Mouse (Mus musculus) small intestine, adult 2 months (tissue): ENCODE results near the gene Zfp433. TPM values are rescaled to one million over a fixed set of nuclear protein-coding genes. Genes with fewer than 3 reads are reported as not detected.
"Not testable (repeated sequence)": the region's sequence is repeated elsewhere in the genome, so short reads cannot be mapped to it uniquely, and the experiment has no call there.

Experiments
- H3K27ac ChIP-seq: fragments of 200-500 bp; 2 replicates; pipeline ENCODE4 v1.5.1; 2012; ENCODE audit warnings: low read depth, low read length, control low read depth, inconsistent platforms; ENCODE audit not compliant: insufficient read depth
- H3K27me3 ChIP-seq: fragments of 200-500 bp; 2 replicates; pipeline ENCODE4 v1.6.1; 2012; ENCODE audit warnings: mild to moderate bottlenecking, moderate library complexity, low read length, inconsistent platforms; ENCODE audit not compliant: control insufficient read depth, insufficient read depth
- H3K36me3 ChIP-seq: fragments of 200-500 bp; 2 replicates; pipeline ENCODE4 v1.6.1; 2012; ENCODE audit warnings: mild to moderate bottlenecking, low read length, control low read depth, inconsistent platforms; ENCODE audit not compliant: control insufficient read depth, insufficient read depth
- H3K4me1 ChIP-seq: fragments of 200-500 bp; 2 replicates; pipeline ENCODE4 v1.6.1; 2012; ENCODE audit warnings: low read length, inconsistent platforms, mixed read lengths; ENCODE audit not compliant: control insufficient read depth, insufficient read depth, insufficient read length
- H3K4me3 ChIP-seq: fragments of 200-500 bp; 2 replicates; pipeline ENCODE4 v1.5.1; 2012; ENCODE audit warnings: low read depth, mild to moderate bottlenecking, control low read depth, inconsistent platforms, low read length, moderate library complexity
- CTCF ChIP-seq: fragments of 200-500 bp; IDR thresholded peaks from 2 replicates; pipeline ENCODE4 v1.5.1; 2012; ENCODE audit warnings: low read depth, mild to moderate bottlenecking, control low read depth, inconsistent platforms, low read length, moderate library complexity, mixed read lengths; ENCODE audit not compliant: insufficient replicate concordance, insufficient read length; ENCODE audit errors: extremely low read depth
- POLR2A ChIP-seq: fragments of 200-500 bp; IDR thresholded peaks from 2 replicates; pipeline ENCODE4 v1.6.1; 2012; ENCODE audit warnings: low read depth, mild to moderate bottlenecking, control low read depth, inconsistent platforms, low read length, moderate library complexity
- WGBS: fragments of 180-500 bp; shearing (Covaris S2); methylation state at CpG from one replicate; pipeline ENCODE4 v1.1.7; 2018; 5-methylcytosine and 5-hydroxymethylcytosine counted together
- polyA plus RNA-seq: library from polyadenylated mRNA; depleted of rRNA; stranded (reverse); fragments of >200 nt; gene quantifications from 2 replicates; pipeline ENCODE4 v1.2.3, GENCODE M21; 2012; rRNA removed

Zfp433 gene
- 0.05 TPM in 1 of 2 replicates, not detected in the other for polyA plus RNA-seq

DNA sequence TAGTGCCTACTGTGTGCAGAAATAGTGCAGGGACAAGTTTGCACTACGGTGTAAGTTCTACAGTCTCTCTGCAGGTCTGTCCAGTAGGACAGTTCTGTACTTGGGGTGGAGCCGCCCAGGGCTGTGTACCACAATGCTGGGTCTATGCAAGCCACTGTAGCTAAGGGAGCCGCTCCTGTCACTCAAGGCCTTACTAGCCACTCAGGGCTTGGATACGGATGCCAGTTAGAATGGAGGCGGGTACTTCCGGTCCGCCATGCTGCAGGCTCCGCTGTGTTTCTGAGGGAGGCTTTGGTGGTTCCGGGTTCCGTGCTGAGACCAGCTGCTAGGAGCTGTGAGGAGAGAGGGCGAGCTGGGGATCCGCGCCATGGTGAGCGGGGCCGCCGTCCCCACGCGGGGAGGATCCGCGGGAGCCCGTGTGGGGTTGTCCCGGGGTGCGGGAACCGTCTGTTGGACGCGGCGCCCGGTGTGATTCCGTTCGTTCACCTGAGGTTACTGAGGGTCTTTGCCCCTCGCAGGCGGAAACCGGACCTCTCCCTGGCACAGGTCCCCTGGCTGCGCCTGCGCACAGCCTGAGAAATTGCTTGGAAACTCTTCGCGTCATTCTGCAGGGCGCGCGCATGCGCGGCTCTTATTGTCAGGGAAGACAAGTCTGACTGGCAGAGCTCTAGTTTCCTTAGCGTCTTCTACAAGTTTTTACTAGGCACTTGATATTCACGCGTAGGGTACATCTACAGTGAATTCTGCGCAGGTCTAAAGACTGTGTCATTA, at the start of gene Zfp433:
Gene Zfp433 (plus strand): TSS at position 295 of the 771 bp plus-strand sequence.
- not testable (repeated sequence) for H3K27me3 ChIP-seq, H3K27ac ChIP-seq, H3K4me1 ChIP-seq, H3K4me3 ChIP-seq, H3K36me3 ChIP-seq
- WGBS: no CpG with 5 or more reads among the region's 46 CpGs

DNA sequence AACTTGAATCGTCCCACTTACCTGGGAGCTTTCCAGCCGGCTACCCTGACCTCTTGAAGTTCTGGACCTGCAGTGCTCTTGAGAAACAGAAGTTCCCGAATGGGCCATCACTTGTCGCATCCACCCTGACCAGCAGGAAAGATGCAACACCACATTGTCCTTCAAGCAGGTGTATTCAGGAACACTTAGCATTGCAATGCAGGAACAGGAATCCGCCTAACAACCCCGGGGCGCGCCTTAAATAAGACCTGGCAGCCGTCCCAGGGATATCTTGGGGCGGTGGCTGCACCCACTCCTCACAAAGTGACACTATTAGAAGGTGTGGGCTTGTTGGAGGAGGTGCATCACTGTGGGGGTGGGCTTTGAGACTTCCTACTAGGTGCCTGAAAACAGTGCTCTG, 49.4 kb upstream of the Zfp433 start:
- Histone ChIP-seq H3K27ac (no peak overlapping the region), H3K4me1 (no peaks in the 10 kb centered on the region), H3K4me3 (no peak overlapping the region), H3K27me3 (no peaks in the 10 kb centered on the region), H3K36me3 (peaks cover 9% of the 10 kb centered on the region; the same call in 1 of the 2 replicates)
- 96% methylated on average over 10 of the region's 10 CpGs for WGBS
- TF ChIP-seq POLR2A: no peak
- TF ChIP-seq CTCF: no peak

DNA sequence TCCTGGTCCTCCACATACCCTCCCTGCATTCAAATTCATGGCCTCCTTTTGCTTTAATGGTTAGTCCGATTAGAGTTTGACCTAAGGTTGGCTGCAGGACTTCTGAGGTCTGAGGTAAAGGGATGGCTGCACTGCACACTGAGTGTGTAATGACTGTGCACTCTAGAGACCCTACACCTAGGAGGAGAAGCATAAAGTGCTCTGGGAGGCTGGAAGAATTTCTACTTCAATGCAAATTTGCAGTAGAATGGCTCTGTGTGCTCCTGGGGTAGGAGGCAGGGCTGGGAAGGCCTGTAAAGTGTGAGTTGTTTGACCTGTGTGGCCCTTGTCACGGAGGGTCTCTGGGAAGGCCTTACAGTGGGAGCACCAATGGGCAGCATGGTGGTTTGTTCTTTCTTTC, 48.5 kb upstream of the Zfp433 start:
- H3K27me3 ChIP-seq: no peaks in the 10 kb centered on the region
- no peak overlapping the region for H3K27ac ChIP-seq
- H3K4me1 ChIP-seq: no peaks in the 10 kb centered on the region
- TF ChIP-seq CTCF (no peak), POLR2A (no peak)
- WGBS: 98% methylated on average over 2 of the region's 2 CpGs
- H3K4me3 ChIP-seq: no peak overlapping the region
- H3K36me3 ChIP-seq: peaks cover 9% of the 10 kb centered on the region; the same call in 1 of the 2 replicates

DNA sequence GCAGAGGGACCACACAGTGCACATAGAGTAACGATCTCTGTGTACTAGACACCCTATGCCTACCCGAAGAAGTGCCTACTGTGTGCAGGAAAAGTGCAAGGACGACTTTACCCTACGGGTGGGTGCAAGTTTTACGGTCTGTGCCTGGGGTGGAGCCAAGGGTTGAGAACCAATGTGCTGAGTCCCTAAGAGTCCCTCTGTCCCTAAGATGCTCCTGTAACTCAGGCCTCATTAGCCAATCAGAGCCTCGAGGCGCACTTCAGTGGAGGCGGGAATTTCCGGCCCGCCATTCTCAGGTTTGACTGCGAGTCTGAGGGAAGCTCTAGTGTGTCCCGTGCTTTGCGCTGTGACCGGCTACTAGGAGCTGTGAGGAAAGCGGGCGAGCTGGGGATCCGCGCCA, 17.5 kb upstream of the Zfp433 start:
- not testable (repeated sequence) for H3K27me3 ChIP-seq, H3K4me3 ChIP-seq, H3K4me1 ChIP-seq, H3K27ac ChIP-seq, H3K36me3 ChIP-seq
- no CpG with 5 or more reads among the region's 18 CpGs for WGBS

DNA sequence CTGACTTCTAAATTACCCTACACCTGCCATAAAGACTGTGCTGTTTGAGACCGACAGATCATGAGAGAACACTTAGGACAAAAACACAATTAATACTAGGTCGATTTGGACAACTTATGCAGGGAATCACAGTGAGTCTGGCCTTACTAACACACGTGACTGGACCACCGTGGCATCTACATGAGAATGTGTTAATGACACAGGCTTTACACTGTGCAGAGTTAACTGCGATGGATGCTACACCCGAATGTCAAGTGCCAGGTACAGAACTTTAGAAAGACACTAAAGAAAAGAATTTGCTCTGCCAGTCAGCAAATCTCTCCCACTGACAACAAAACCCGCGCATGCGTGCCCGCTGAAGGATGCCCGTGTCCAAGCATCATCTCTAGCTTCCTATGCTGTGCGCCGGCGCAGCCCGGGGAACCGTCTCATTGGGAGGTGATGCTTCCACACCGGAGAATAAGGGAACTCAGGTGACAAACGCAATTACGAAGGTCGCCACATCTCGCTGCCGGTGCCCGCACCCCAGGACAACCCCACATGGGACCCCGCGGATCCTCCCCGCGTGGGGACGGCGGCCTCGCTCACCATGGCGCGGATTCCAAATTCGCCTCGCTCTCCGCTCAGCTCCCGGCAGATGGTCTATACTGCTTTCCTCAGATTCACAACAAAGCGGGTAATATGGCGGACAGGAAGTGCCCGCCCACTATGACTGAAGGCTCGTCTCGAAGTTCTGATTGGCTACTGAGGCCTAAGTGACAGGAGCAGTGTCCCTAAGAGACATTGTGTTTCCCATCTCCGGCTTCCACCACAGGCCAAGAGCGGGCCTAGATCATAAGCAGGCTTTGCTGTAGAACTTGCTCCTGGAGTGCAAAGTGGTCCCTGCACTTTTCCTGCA, 66.1 kb downstream of the Zfp433 start, which contains the start of gene Gm3055:
Gene Gm3055 (minus strand): TSS at position 656 of the 898 bp plus-strand sequence.
- H3K27me3 ChIP-seq, H3K4me3 ChIP-seq, H3K27ac ChIP-seq, H3K36me3 ChIP-seq, H3K4me1 ChIP-seq: not testable (repeated sequence)
- WGBS: no CpG with 5 or more reads among the region's 43 CpGs

DNA sequence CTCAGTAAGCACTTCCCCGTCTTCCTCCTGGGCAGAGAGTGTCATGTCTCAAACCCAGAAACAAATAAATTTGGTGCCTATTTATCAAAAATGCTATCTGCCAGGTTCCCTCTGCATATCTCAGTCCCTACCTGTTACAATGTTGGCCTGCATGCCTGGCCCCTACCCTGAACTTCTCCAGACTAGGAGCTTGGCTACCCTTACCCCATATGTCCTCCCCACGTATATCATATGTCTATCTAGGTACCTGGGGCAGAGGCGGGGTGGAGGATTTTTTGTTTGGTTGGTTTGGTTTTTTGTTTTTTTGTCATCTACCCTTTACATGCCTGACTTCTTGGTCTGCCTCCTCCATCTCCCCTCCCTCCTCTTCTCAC, 66.8 kb downstream of the Zfp433 start:
- H3K27ac ChIP-seq, H3K4me1 ChIP-seq, H3K27me3 ChIP-seq, H3K4me3 ChIP-seq, H3K36me3 ChIP-seq: not testable (repeated sequence)
- no CpG with 5 or more reads among the region's 3 CpGs for WGBS

Other genes with a start within 250 kb of the Zfp433 start
- gene Nfic, start 249.2 kb upstream of the Zfp433 start, polyA plus RNA-seq: 15.5 and 19.4 TPM in 2 replicates
- gene Celf5, start 222.1 kb upstream of the Zfp433 start, polyA plus RNA-seq: 1.1 and 3.3 TPM in 2 replicates
- 196 and 354 TPM in 2 replicates for gene Ncln, start 208.4 kb upstream of the Zfp433 start, polyA plus RNA-seq
- gene S1pr4, start 204.7 kb upstream of the Zfp433 start, polyA plus RNA-seq: 4.0 and 5.6 TPM in 2 replicates
- gene Gna15, start 180.6 kb upstream of the Zfp433 start, polyA plus RNA-seq: 1.5 and 3.0 TPM in 2 replicates
- gene Gna11, start 159.6 kb upstream of the Zfp433 start, polyA plus RNA-seq: 318 and 828 TPM in 2 replicates
- 1,054 and 3,003 TPM in 2 replicates for gene Aes, start 145.3 kb upstream of the Zfp433 start, polyA plus RNA-seq
- gene Tle2, start 130.3 kb upstream of the Zfp433 start, polyA plus RNA-seq: 17.8 and 20.4 TPM in 2 replicates
- gene Tle6, start 103.8 kb upstream of the Zfp433 start, polyA plus RNA-seq: 7.3 and 34.4 TPM in 2 replicates
- gene BC025920, start 98.6 kb upstream of the Zfp433 start, polyA plus RNA-seq: 0.33 and 0.58 TPM in 2 replicates
- 16.4 and 34.7 TPM in 2 replicates for gene Sirt6, start 77.0 kb upstream of the Zfp433 start, polyA plus RNA-seq
- gene Ankrd24, start 76.3 kb upstream of the Zfp433 start, polyA plus RNA-seq: 11.3 and 24.2 TPM in 2 replicates
- 0.04 and 0.08 TPM in 2 replicates for gene Gm10778, start 55.8 kb upstream of the Zfp433 start, polyA plus RNA-seq
- gene Gm3055, start 66.3 kb downstream of the Zfp433 start, polyA plus RNA-seq: not detected in 2 replicates
- gene Gm4767, start 107.4 kb downstream of the Zfp433 start, polyA plus RNA-seq: not detected in 2 replicates
- gene Gm32687, start 159.1 kb downstream of the Zfp433 start, polyA plus RNA-seq: 0.09 TPM in 1 of 2 replicates, not detected in the other
- not detected in 2 replicates for gene Zfp781, start 225.7 kb downstream of the Zfp433 start, polyA plus RNA-seq